Mouse (Mus musculus) CH12F3 (cell line): Measurements from ENCODE around the gene Sptlc2.
"Not testable (repeated sequence)": the region's sequence is repeated elsewhere in the genome, so short reads cannot be mapped to it uniquely, and the experiment has no call there.

Experiments
- in situ Hi-C: fragments of 300-500 bp; cut with MboI; formaldehyde crosslinking; loops from 2 replicates; pipeline ENCODE4 v1.14.3; 2020; ENCODE audit warnings: low sequenced_read_pairs

Sptlc2 gene

GRCm38 (mm10) chr12:87283706-87284105 lies 104.4 kb downstream of the Sptlc2 start:
- in situ Hi-C loops = no loop called here

GRCm38 (mm10) chr12:87282743-87283142 lies 105.4 kb downstream of the Sptlc2 start:
- in situ Hi-C loops = no loop called here

DNA sequence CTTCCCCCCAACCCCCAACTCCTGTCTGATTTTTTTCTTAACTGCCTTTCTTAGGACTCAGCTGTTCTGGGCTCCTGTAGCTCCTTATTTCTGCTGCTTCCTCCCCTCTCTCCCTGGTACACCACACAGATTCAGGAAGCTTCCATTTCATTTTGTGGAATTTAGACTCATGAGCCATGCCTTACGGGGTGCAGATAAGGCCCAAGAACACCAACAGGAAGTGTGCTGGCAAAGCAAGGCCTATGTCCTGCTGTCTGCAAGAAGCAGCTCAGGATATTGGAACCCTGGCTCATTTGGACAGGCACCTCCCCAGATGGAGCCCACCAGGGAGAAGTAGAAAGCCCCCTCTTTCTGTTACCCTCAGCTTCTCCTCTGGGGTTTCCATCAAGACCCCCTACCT lies 106.4 kb downstream of the Sptlc2 start:
- in situ Hi-C loops = no loop called here

GRCm38 (mm10) chr12:87279879-87280278 lies 108.3 kb downstream of the Sptlc2 start:
- in situ Hi-C loops = no loop called here

- in situ Hi-C loops = no loop called here
Observed at GRCm38 (mm10) chr12:87279350-87279749, 108.8 kb downstream of the Sptlc2 start.

DNA sequence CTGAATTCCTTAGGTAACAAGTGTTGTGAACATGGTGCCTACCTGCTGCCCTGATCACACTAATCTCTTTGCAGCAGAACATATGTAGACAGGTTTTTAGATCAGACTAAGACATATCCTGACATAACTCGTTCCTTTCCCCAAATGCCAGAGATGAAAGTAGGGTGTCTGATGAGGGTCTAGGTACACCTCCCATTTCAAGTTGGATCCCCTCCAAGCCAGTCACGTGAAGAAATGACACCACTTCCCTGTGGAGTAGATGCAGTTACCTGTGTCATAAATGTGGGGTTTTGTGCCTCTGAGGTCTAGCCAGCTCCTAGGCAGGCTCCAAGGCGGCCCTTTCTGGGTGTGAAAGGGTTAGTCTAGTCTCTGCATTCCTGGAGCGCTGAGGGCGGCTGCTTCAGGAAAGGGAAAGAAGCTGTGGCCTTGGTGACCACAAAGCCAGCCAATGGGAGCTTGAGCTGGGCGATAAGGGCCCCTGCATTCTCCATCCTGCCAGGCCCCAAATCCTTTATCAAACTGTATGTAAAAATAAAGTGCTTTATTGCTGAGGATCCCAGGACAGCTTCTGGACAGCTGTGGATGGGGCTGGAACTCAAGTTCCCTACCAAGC lies 109.9 kb downstream of the Sptlc2 start:
- in situ Hi-C loops = no loop called here

DNA sequence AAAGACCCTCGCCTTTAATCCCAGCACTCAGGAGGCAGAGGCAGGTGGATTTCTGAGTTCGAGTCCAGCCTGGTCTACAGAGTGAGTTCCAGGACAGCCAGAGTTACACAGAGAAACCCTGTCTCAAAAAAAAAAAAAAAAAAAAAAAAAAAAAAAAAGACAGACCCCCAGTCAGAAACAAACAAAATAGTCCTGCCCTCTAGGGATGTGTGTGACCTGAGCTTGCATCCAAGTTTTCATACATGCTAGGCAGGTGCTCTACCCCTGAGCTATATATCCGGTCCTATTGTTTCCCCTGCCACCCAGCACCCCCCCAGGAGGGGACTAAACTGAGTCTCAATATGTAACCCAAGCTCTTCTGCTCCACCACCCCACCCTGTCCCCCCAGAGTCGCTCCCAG lies 110.9 kb downstream of the Sptlc2 start:
- in situ Hi-C loops = not testable (repeated sequence)

DNA sequence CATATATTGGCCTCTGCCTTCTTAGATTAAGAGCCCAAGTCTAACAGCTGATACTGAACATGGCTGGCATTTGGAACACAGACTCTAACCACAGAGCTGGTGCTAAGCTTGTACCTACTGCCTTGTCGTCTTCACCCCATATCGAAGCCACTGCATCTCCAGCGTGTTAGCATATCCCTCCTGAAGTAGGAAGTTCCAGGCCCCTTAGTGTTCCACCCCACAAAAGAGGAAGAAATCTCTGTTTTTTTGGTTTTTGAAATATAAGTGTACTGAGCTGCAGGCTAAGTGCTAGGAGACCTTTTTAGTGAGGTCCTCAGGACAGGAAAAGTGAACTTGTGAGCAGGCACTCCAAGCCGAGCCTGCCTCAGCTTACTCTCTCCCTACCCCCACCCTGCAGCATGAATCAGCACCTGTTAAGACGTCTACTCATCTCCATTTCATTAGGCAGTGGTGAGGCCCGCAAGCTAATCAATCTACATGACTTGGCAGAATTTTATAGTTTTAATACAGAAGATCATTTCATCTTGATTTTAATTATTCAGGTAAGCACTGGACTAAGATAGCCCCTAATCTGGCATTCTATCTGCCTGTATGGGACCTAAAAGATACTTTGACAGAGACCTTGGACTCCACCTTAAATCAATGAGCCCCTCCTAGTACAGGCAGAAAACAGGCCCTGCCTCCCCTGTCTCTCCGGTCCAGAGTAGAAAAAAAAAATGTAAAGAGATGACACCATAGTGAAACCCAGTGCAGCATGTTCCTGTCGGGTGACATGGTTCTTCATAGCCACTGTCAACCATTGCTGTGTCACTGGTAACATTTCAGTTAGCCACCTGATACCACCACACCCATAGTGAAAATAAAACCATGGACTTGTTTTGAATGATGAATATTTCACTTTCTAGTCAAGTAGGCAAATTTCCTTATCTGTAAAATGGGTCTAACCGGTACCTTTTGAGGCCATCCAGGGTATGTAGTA lies 113.0 kb downstream of the Sptlc2 start:
- in situ Hi-C loops = no loop called here

DNA sequence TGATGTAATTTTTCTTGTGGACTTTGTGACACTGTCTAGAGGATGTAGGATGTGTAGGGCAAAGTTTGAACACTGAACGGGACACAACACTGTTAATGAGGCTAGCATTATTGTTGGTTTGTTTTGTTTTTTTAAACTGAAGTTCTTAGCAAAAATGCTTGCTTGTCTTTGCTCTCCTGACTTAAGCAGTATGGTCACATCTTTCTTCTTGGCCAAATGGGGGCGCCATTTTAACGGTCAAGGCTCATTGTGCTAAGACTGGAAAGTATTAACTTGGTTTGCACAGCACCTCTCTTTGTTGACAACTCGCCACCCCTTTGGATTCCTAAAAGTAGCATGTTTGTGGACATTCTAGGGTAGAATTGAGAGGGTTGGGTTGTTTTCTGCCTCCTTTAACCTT lies 120.5 kb downstream of the Sptlc2 start:
- in situ Hi-C loops = loop anchor here (5.0 kb wide), 1 partner anchor 65 kb away; no protein-coding TSS in a partner anchor

DNA sequence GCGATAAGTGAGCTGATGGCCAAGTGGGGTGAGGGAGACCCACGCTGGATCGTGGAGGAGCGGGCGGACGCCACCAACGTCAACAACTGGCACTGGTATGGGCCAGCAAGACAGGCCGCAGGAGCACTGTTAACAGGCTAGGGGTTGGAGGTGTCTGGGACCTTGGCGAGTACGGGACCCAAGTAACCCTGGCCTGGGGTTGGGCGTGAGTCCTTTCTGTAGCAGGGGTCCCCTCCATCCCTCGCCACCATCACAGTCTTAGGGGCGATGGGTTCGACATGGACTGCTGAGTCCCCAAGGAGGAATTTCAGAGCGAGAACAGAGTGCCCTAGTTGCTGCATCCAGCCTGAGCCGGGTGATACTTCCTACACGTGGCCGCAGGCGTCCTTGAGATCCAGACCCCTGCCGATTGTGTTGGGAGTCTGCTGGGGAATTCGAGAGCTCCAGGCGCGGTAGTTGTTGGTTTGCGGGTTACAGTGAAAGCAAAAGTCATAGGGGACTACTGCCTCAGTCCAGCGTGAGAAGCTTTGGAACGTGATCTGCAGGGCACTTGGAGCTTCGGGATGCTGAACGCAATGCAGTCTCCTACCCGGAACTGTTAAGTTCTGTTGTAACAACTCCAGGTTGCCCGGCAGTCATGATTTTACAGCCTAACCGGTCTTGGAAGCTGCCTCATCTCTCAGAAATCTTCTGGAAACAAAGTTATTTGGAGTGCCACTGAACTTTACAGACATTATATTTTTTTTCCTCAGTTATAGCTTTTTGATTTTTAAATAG lies 121.1 kb downstream of the Sptlc2 start:
- in situ Hi-C loops = loop anchor here (5.0 kb wide), 1 partner anchor 65 kb away; no protein-coding TSS in a partner anchor

- in situ Hi-C loops = loop anchor here (5.0 kb wide), 1 partner anchor 66 kb away; no protein-coding TSS in a partner anchor
Observed at GRCm38 (mm10) chr12:87266108-87266826, 121.9 kb downstream of the Sptlc2 start, which contains the start of the genes Vipas39 and Ahsa1. Gene Vipas39 (minus strand): TSS chr12:87266256. Gene Ahsa1 (plus strand): TSS chr12:87266479.

- in situ Hi-C loops = loop anchor here (5.0 kb wide), 1 partner anchor 67 kb away; no protein-coding TSS in a partner anchor
Observed at GRCm38 (mm10) chr12:87265444-87265843, 122.7 kb downstream of the Sptlc2 start.

DNA sequence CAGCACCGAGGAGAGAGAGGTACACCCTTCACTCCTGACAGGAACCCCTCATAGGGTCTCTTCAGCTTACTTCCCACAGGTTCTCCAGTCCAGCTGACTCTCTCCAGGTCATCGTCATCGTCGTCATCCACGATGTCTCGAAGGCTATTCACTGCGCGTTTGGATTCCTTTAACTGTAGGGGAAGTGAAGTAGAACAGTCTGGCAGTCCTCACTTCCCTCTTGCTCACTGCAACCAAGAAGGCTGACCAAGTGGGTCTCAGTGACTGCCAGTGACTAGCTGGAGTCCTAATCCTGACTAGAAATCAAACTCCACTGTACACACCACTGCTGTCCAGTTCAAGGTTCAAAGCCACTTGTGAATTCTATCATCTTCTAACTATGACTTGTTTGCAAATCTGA lies 127.6 kb downstream of the Sptlc2 start:
- in situ Hi-C loops = no loop called here

DNA sequence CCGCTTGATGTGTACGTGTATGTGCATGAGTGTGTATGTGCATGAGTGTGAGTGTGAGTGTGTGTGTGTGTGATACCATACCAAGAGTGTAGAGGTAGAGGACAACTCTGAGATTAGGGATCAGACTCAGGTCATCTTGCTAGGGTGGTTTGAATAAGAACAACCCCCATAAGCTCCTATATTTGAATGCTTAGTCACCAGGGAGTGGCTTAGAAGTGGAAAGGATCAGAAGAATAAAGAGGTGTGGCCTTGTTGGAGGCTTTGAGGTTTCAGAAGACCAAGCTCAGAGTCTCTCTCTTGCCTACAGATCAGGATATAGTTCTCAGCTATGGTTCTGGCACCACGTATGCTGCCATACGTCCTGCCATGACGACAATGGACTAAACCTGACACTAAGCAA lies 131.5 kb downstream of the Sptlc2 start:
- in situ Hi-C loops = no loop called here
